Mouse (Mus musculus) Patski (cell line): ENCODE results near the gene Gm8281. TPM values are rescaled to one million over a fixed set of nuclear protein-coding genes. Genes with fewer than 3 reads are reported as not detected.
"Not testable (repeated sequence)": the region's sequence is repeated elsewhere in the genome, so short reads cannot be mapped to it uniquely, and the experiment has no call there.

Source experiments
- ATAC-seq: fragments of 100-300 bp; one replicate; pipeline ENCODE4 v1.8.0; 2021
- CTCF ChIA-PET: fragments of 350-600 bp; sonication (Branson Sonifier 250); formaldehyde crosslinking; loops from one replicate; lab custom pipeline; 2022; ENCODE audit warnings: inconsistent platforms; lab: Charles Lee
- POLR2A ChIA-PET: fragments of 350-600 bp; sonication (Branson Sonifier 250); formaldehyde crosslinking; loops from one replicate; lab custom pipeline; 2022; ENCODE audit warnings: antibody characterized with exemption, inconsistent platforms; lab: Charles Lee
- DNase-seq: peaks from one replicate; pipeline ENCODE4 v3.0.0-alpha.2; 2011; ENCODE audit warnings: low read depth, low spot score
- H3K27me3 ChIP-seq: fragments of 371-371 bp; one replicate; pipeline ENCODE4 v1.5.1; 2021
- in situ Hi-C: fragments of 300-500 bp; cut with MboI; formaldehyde crosslinking; loops from 3 replicates; pipeline ENCODE4 v1.11.1; 2018; ENCODE audit warnings: low pct_unique_long_range_greater_than_20kb, mixed read lengths
- polyA plus RNA-seq: library from polyadenylated mRNA; unstranded; gene quantifications from one replicate; pipeline ENCODE4 v1.2.3, GENCODE M21; 2021

Gene Gm8281
- not detected for polyA plus RNA-seq

GRCm38 (mm10) chr14:5070611-5071490 lies at the start of gene Gm8281:
Gm8281 (plus strand) TSS chr14:5071040.
- ATAC-seq, CTCF ChIA-PET, POLR2A ChIA-PET, in situ Hi-C loops, DNase-seq, H3K27me3 ChIP-seq: not testable (repeated sequence)

- ATAC-seq, H3K27me3 ChIP-seq, DNase-seq, POLR2A ChIA-PET, CTCF ChIA-PET, in situ Hi-C loops: not testable (repeated sequence)
Observed at GRCm38 (mm10) chr14:5050329-5050728, 20.5 kb upstream of the Gm8281 start, which contains the start of gene 4930555G01Rik. 4930555G01Rik (plus strand) TSS chr14:5050629.

- DNase-seq, in situ Hi-C loops, CTCF ChIA-PET, H3K27me3 ChIP-seq, ATAC-seq, POLR2A ChIA-PET: not testable (repeated sequence)
Observed at GRCm38 (mm10) chr14:5131219-5131618, 60.4 kb downstream of the Gm8281 start, which contains the start of gene Gm8279. Gm8279 (plus strand) TSS chr14:5131519.

Other genes starting within 250 kb of the Gm8281 start
- not detected for gene Gm3269, start 232.9 kb upstream of the Gm8281 start, polyA plus RNA-seq
- not detected for gene Gm3264, start 215.5 kb upstream of the Gm8281 start, polyA plus RNA-seq
- gene Gm3278, start 178.6 kb upstream of the Gm8281 start, polyA plus RNA-seq = not detected
- gene Gm8297, start 87.1 kb upstream of the Gm8281 start, polyA plus RNA-seq = not detected
- not detected for gene Gm3298, start 55.1 kb upstream of the Gm8281 start, polyA plus RNA-seq
- gene 4930555G01Rik, start 20.4 kb upstream of the Gm8281 start, polyA plus RNA-seq = not detected
- not detected for gene Gm8279, start 60.5 kb downstream of the Gm8281 start, polyA plus RNA-seq
- not detected for gene Gm3317, start 93.5 kb downstream of the Gm8281 start, polyA plus RNA-seq
- not detected for gene Gm8271, start 114.8 kb downstream of the Gm8281 start, polyA plus RNA-seq
- not detected for gene Gm3526, start 189.5 kb downstream of the Gm8281 start, polyA plus RNA-seq